Mouse (Mus musculus) CH12.LX (cell line): ENCODE data around the gene Fam213b. TPM values are rescaled to one million over a fixed set of nuclear protein-coding genes. Genes with fewer than 3 reads are reported as not detected.

Experiments used
- DNase-seq: peaks from one replicate; pipeline ENCODE4 v3.0.0-alpha.2; 2013; ENCODE audit errors: extremely low read depth
- H3K27ac ChIP-seq: 2 replicates; pipeline ENCODE4 v1.5.1; 2012; ENCODE audit warnings: low read depth, mild to moderate bottlenecking, control low read depth, moderate library complexity; ENCODE audit not compliant: insufficient read depth
- H3K27me3 ChIP-seq: replicated peaks from 2 replicates; pipeline ENCODE3; 2012; ENCODE audit warnings: inconsistent platforms
- H3K36me3 ChIP-seq, 2 experiments: replicated peaks in 1 of 2; 2 replicates each; pipeline versions ENCODE3 to v1.6.1; 2012; ENCODE audit warnings: inconsistent platforms in 1 of 2, low read length in 1 of 2, mild to moderate bottlenecking in 1 of 2, mixed read lengths in 1 of 2, moderate library complexity in 1 of 2; ENCODE audit not compliant: control insufficient read depth in 1 of 2, insufficient read depth in 1 of 2
- H3K4me1 ChIP-seq, 2 experiments: 2 replicates each; pipeline ENCODE4 v1.6.1; 2012; ENCODE audit warnings: inconsistent platforms in 1 of 2, moderate library complexity in 1 of 2; ENCODE audit not compliant: insufficient read depth in 2 of 2, control insufficient read depth in 1 of 2
- H3K4me2 ChIP-seq: 2 replicates; pipeline ENCODE4 v1.6.1; 2012; ENCODE audit warnings: low read depth, mild to moderate bottlenecking, control low read depth; ENCODE audit not compliant: poor library complexity, insufficient read depth, severe bottlenecking
- H3K4me3 ChIP-seq, 3 experiments: fragments of 150-350 bp in 1 of 3; sonication (generic) in 1 of 3; replicated peaks in 1 of 3; 2 replicates each; pipeline versions ENCODE3 to v1.5.1; 2011 to 2012; ENCODE audit warnings: low read depth in 2 of 3, low read length in 2 of 3, mild to moderate bottlenecking in 2 of 3, moderate library complexity in 2 of 3, control low read depth in 1 of 3, improper control_type of control experiment in 1 of 3, inconsistent platforms in 1 of 3, mixed read lengths in 1 of 3; ENCODE audit not compliant: poor library complexity in 1 of 3
- H3K79me2 ChIP-seq: replicated peaks from 2 replicates; pipeline ENCODE4 v1.6.1; 2012; ENCODE audit warnings: mild to moderate bottlenecking, moderate library complexity; ENCODE audit not compliant: control insufficient read depth, poor library complexity, insufficient read depth, severe bottlenecking; ENCODE audit errors: extremely low read depth
- H3K9ac ChIP-seq: 2 replicates; pipeline ENCODE4 v1.6.1; 2012; ENCODE audit warnings: low read depth, mild to moderate bottlenecking, control low read depth, moderate library complexity; ENCODE audit not compliant: insufficient read depth
- H3K9me3 ChIP-seq: replicated peaks from 2 replicates; pipeline ENCODE3; 2012; ENCODE audit warnings: low read length, inconsistent platforms, mixed read lengths
- BHLHE40 ChIP-seq: IDR thresholded peaks from 2 replicates; pipeline ENCODE4 v1.6.1; 2011; ENCODE audit warnings: mild to moderate bottlenecking, low read depth, low read length, improper control_type of control experiment
- CHD2 ChIP-seq: IDR thresholded peaks from 2 replicates; pipeline ENCODE4 v1.6.1; 2011; ENCODE audit warnings: low read length, improper control_type of control experiment
- CTCF ChIP-seq, 2 experiments: IDR thresholded peaks in 1 of 2; conservative IDR thresholded peaks in 1 of 2; 2 replicates each; pipeline ENCODE4 v1.5.1; 2011 to 2012; ENCODE audit warnings: low read depth in 2 of 2, low read length in 2 of 2, improper control_type of control experiment in 1 of 2, inconsistent platforms in 1 of 2, mild to moderate bottlenecking in 1 of 2, moderate library complexity in 1 of 2
- E2F4 ChIP-seq: IDR thresholded peaks from 2 replicates; pipeline ENCODE4 v1.6.1; 2011; ENCODE audit warnings: low read depth, low read length, improper control_type of control experiment; ENCODE audit not compliant: insufficient replicate concordance
- ELF1 ChIP-seq: IDR thresholded peaks from 2 replicates; pipeline ENCODE4 v1.6.1; 2014; ENCODE audit warnings: low read depth, mild to moderate bottlenecking, inconsistent platforms, low read length, improper control_type of control experiment
- ETS1 ChIP-seq: conservative IDR thresholded peaks from 2 replicates; pipeline ENCODE4 v1.6.1; 2012; ENCODE audit warnings: low read depth, mild to moderate bottlenecking, inconsistent platforms, low read length, improper control_type of control experiment, moderate library complexity
- HCFC1 ChIP-seq: IDR thresholded peaks from 2 replicates; pipeline ENCODE4 v1.6.1; 2012; ENCODE audit warnings: low read depth, mild to moderate bottlenecking, inconsistent platforms, low read length, improper control_type of control experiment
- JUND ChIP-seq: conservative IDR thresholded peaks from 2 replicates; pipeline ENCODE4 v1.6.1; 2011; ENCODE audit warnings: low read depth, low read length, improper control_type of control experiment
- MAFK ChIP-seq: IDR thresholded peaks from 2 replicates; pipeline ENCODE4 v1.6.1; 2011; ENCODE audit warnings: low read length, improper control_type of control experiment; ENCODE audit not compliant: insufficient replicate concordance
- MAZ ChIP-seq: IDR thresholded peaks from 2 replicates; pipeline ENCODE4 v1.6.1; 2012; ENCODE audit warnings: low read depth, mild to moderate bottlenecking, inconsistent platforms, low read length, improper control_type of control experiment, moderate library complexity
- MEF2A ChIP-seq: IDR thresholded peaks from 2 replicates; pipeline ENCODE4 v1.6.1; 2014; ENCODE audit warnings: low read depth, mild to moderate bottlenecking, inconsistent platforms, low read length, improper control_type of control experiment, borderline replicate concordance
- MXI1 ChIP-seq: IDR thresholded peaks from 2 replicates; pipeline ENCODE4 v1.6.1; 2011; ENCODE audit warnings: mild to moderate bottlenecking, low read depth, low read length, improper control_type of control experiment
- NELFE ChIP-seq: IDR thresholded peaks from 2 replicates; pipeline ENCODE4 v1.6.1; 2011; ENCODE audit warnings: low read depth, low read length, improper control_type of control experiment
- NRF1 ChIP-seq: IDR thresholded peaks from 2 replicates; pipeline ENCODE4 v1.6.1; 2014; ENCODE audit warnings: low read depth, mild to moderate bottlenecking, inconsistent platforms, low read length, improper control_type of control experiment, moderate library complexity
- PAX5 ChIP-seq: IDR thresholded peaks from 2 replicates; pipeline ENCODE4 v1.6.1; 2012; ENCODE audit warnings: low read length, inconsistent platforms, mixed read lengths
- POLR2A ChIP-seq: IDR thresholded peaks from 2 replicates; pipeline ENCODE4 v1.6.1; 2011; ENCODE audit warnings: low read depth, mild to moderate bottlenecking, improper control_type of control experiment, low read length
- RCOR1 ChIP-seq: conservative IDR thresholded peaks from 2 replicates; pipeline ENCODE4 v1.6.1; 2012; ENCODE audit warnings: low read depth, mild to moderate bottlenecking, inconsistent platforms, low read length, improper control_type of control experiment
- SMC3 ChIP-seq: IDR thresholded peaks from 2 replicates; pipeline ENCODE4 v1.6.1; 2011; ENCODE audit warnings: low read depth, low read length, improper control_type of control experiment
- UBTF ChIP-seq: IDR thresholded peaks from 2 replicates; pipeline ENCODE4 v1.6.1; 2012; ENCODE audit warnings: low read depth, mild to moderate bottlenecking, inconsistent platforms, low read length, improper control_type of control experiment, moderate library complexity
- USF1 ChIP-seq: IDR thresholded peaks from 2 replicates; pipeline ENCODE4 v1.6.1; 2014; ENCODE audit warnings: low read depth, mild to moderate bottlenecking, inconsistent platforms, low read length, improper control_type of control experiment
- ZC3H11A ChIP-seq: IDR thresholded peaks from 2 replicates; pipeline ENCODE4 v1.6.1; 2012; ENCODE audit warnings: low read depth, mild to moderate bottlenecking, inconsistent platforms, low read length, improper control_type of control experiment
- ZNF384 ChIP-seq: IDR thresholded peaks from 2 replicates; pipeline ENCODE4 v1.6.1; 2012; ENCODE audit warnings: low read depth, low read length, improper control_type of control experiment, inconsistent platforms
- dilution Hi-C: fragments of 300-500 bp; cut with MboI; formaldehyde crosslinking; loops from 2 replicates; pipeline ENCODE4 v1.14.3; 2020; ENCODE audit warnings: low sequenced_read_pairs; ENCODE audit not compliant: extremely low pct_unique_long_range_greater_than_20kb, extremely low pct_ligation_motif_present
- in situ Hi-C: fragments of 300-500 bp; cut with MboI; formaldehyde crosslinking; loops from 3 replicates; pipeline ENCODE4 v1.14.3; 2019; ENCODE audit warnings: low sequenced_read_pairs, low pct_ligation_motif_present, low pct_unique_long_range_greater_than_20kb, mixed read lengths
- polyA plus RNA-seq: library from polyadenylated mRNA; unstranded; fragments of >175 nt; gene quantifications from 2 replicates; pipeline ENCODE4 v1.2.1, GENCODE M21; 2012; ENCODE audit warnings: low read depth; ENCODE audit not compliant: insufficient read length
- total RNA-seq, 2 experiments: library from RNA; depleted of rRNA; stranded (reverse); fragments of 300-350 nt in 1 of 2; fragments of >200 nt in 1 of 2; gene quantifications; 2 replicates each; pipeline ENCODE4 v1.2.3; 2012 to 2014

Gene Fam213b
- total and polyA plus RNA-seq, 3 experiments: 5.5 to 49.8 (median 6.1) TPM

- TF ChIP-seq CTCF (conservative IDR thresholded peaks at IDR 0.05 in 1 of 2, IDR thresholded peaks at IDR 0.05 in 1 of 2; ENCODE audit: low read depth in 2 of 2, low read length in 2 of 2) (peak in 1 of 2 experiments; percentile 3; a peak in 1 of 4 replicates), RCOR1 (no peak), ELF1 (peak; percentile 83), HCFC1 (peak; percentile 52), ZNF384 (peak; percentile 57), JUND (no peak), NRF1 (peak; percentile 84), ZC3H11A (no peak), PAX5 (no peak), POLR2A (0 out of 2 replicates have a peak, but pooled peaks have one; percentile 18), BHLHE40 (no peak), USF1 (no peak), MXI1 (0 out of 2 replicates have a peak, but pooled peaks have one; percentile 28)
- TF ChIP-seq, all 38 proteins: peak for 7
- Histone ChIP-seq H3K9me3 (no peaks in the 10 kb centered on the region), H3K4me2 (no peak overlapping the region), H3K27ac (no peak overlapping the region), H3K27me3 (peaks cover 76% of the 10 kb centered on the region), H3K79me2 (no peaks in the 10 kb centered on the region), H3K4me3 (peak overlapping the region in 1 of 3 experiments; percentile 29), H3K36me3 (no peaks in the 10 kb centered on the region), H3K9ac (no peak overlapping the region), H3K4me1 (peaks cover 3 to 16% of the 10 kb centered on the region in 2 experiments; a peak in 3 of 4 replicates)
- DNase-seq: peak; percentile 84
- dilution Hi-C loops (no loop called here), in situ Hi-C loops (no loop called here)
These were observed 34.6 kb downstream of the Fam213b start for GRCm38 (mm10) chr4:154864271-154864771.

GRCm38 (mm10) chr4:154863436-154863935, 35.4 kb downstream of the Fam213b start:
- Histone ChIP-seq H3K36me3 (no peaks in the 10 kb centered on the region), H3K79me2 (no peaks in the 10 kb centered on the region), H3K9me3 (no peaks in the 10 kb centered on the region), H3K27me3 (peaks cover 75% of the 10 kb centered on the region), H3K4me1 (peaks cover 3 to 16% of the 10 kb centered on the region in 2 experiments; a peak in 3 of 4 replicates), H3K4me2 (no peak overlapping the region), H3K27ac (no peak overlapping the region), H3K9ac (no peak overlapping the region), H3K4me3 (no peak overlapping the region)
- TF ChIP-seq CHD2: no peak
- TF ChIP-seq UBTF: no peak
- no peak for TF ChIP-seq NELFE
- no peak for TF ChIP-seq POLR2A
- no peak for TF ChIP-seq ZC3H11A
- TF ChIP-seq MEF2A: no peak
- TF ChIP-seq USF1: no peak
- TF ChIP-seq MAFK: no peak
- no peak for TF ChIP-seq SMC3
- no peak for TF ChIP-seq MAZ
- TF ChIP-seq ETS1: no peak
- no peak for TF ChIP-seq HCFC1
- no peak for TF ChIP-seq E2F4
- TF ChIP-seq ZNF384: no peak
- in situ Hi-C loops: no loop called here
- no peak for DNase-seq
- dilution Hi-C loops: no loop called here
